Mouse (Mus musculus) thymus, adult 2 months (tissue): ENCODE measurements around the gene Mrps24. TPM values are rescaled to one million over a fixed set of nuclear protein-coding genes. Genes with fewer than 3 reads are reported as not detected.

Experiments
- DNase-seq: peaks from one replicate; pipeline ENCODE4 v3.0.0; 2021
- H3K27ac ChIP-seq: fragments of 200-500 bp; 2 replicates; pipeline ENCODE4 v1.5.1; 2012; ENCODE audit warnings: low read length, control low read depth; ENCODE audit not compliant: control insufficient read depth, insufficient read depth
- H3K27me3 ChIP-seq: fragments of 200-500 bp; 2 replicates; pipeline ENCODE4 v1.6.1; 2012; ENCODE audit warnings: mild to moderate bottlenecking, low read length, moderate library complexity, mixed read lengths; ENCODE audit not compliant: control insufficient read depth, insufficient read depth
- H3K36me3 ChIP-seq: fragments of 200-500 bp; 2 replicates; pipeline ENCODE4 v1.6.1; 2012; ENCODE audit warnings: mild to moderate bottlenecking, low read length, moderate library complexity; ENCODE audit not compliant: control insufficient read depth, insufficient read depth
- H3K4me1 ChIP-seq: fragments of 200-500 bp; replicated peaks from 2 replicates; pipeline ENCODE4 v1.6.1; 2012; ENCODE audit warnings: low read length; ENCODE audit not compliant: control insufficient read depth, insufficient read depth
- H3K4me3 ChIP-seq: fragments of 200-500 bp; 2 replicates; pipeline ENCODE4 v1.5.1; 2012; ENCODE audit warnings: mild to moderate bottlenecking, low read length, control low read depth, moderate library complexity; ENCODE audit not compliant: control insufficient read depth, insufficient read depth
- CTCF ChIP-seq: fragments of 200-500 bp; IDR thresholded peaks from 2 replicates; pipeline ENCODE4 v1.5.1; 2012; ENCODE audit warnings: mild to moderate bottlenecking, control low read depth, low read length, moderate library complexity, borderline replicate concordance; ENCODE audit not compliant: control insufficient read depth, poor library complexity, insufficient read depth; ENCODE audit errors: extremely low read depth
- POLR2A ChIP-seq: fragments of 200-500 bp; IDR thresholded peaks from 2 replicates; pipeline ENCODE4 v1.6.1; 2012; ENCODE audit warnings: mild to moderate bottlenecking, low read length, control low read depth, moderate library complexity; ENCODE audit not compliant: control insufficient read depth, poor library complexity, insufficient read depth; ENCODE audit errors: extremely low read depth
- WGBS: fragments of 180-500 bp; shearing (Covaris S2); methylation state at CpG from one replicate; pipeline ENCODE4 v1.1.7; 2018; 5-methylcytosine and 5-hydroxymethylcytosine counted together
- polyA plus RNA-seq: library from polyadenylated mRNA; depleted of rRNA; stranded (reverse); fragments of >200 nt; gene quantifications from 2 replicates; pipeline ENCODE4 v1.2.3, GENCODE M21; 2012; rRNA removed

Gene Mrps24
- polyA plus RNA-seq, result 217 and 219 TPM in 2 replicates

DNA sequence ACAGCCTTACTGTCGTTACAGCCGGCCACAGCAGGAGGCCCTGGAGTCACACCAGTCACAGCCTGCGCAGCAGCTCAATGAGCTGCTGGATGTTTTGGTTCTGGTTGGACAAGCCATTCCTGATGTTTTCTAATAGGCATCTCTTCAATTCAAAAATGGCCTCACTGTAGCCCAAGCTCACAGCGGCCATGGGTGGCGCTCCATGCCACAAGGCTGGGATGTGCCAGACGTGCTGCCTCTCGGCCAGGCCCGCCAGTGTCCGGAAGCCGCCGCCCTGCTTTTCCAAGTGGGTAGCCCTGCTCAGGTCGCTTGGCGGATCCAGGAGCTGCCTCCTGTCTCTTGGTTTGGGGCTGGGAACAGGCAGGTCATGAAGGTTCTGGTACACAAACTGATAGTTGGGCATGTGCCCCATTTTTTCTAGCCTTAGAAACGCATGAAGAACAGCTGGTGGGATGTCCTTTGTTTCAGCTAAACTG lies at the start of gene Mrps24:
TSS of gene Mrps24 (minus strand) at position 51 of the 476 bp plus-strand sequence.
- DNase-seq, result no peak

DNA sequence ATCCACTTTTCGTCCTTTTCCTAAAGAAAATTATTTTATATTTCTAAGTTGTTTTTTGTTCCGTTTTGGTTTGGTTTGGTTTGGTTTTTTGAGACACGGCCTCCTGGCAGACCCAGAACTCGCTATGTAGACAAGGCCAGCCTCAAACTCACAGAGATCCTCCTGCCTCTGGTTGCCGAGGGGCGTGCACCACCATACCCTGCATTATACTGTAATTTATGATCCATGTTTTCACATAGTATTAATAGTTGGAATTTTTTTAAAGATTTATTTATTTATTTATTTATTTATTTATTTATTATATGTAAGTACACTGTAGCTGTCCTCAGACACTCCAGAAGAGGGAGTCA lies 47.1 kb upstream of the Mrps24 start:
- 11% methylated on average over 6 of the region's 6 CpGs for WGBS
- no peaks in the 10 kb centered on the region for H3K36me3 ChIP-seq
- H3K27ac ChIP-seq, result 0 out of 2 replicates have a peak overlapping the region, but pooled peaks have one; percentile 26
- H3K4me3 ChIP-seq, result 0 out of 2 replicates have a peak overlapping the region, but pooled peaks have one; percentile 15
- no peaks in the 10 kb centered on the region; the same call in 1 of the 2 replicates for H3K4me1 ChIP-seq
- DNase-seq, result no peak
- no peak for TF ChIP-seq POLR2A
- TF ChIP-seq CTCF, result no peak
- no peaks in the 10 kb centered on the region for H3K27me3 ChIP-seq

More for the DNA sequence above, at the start of gene Mrps24:
- Histone ChIP-seq H3K27ac (no peak within 1 kb of the TSS), H3K4me1 (no peaks in the 10 kb centered on the region), H3K27me3 (no peaks in the 10 kb centered on the region), H3K36me3 (peaks cover 26% of the 10 kb centered on the region), H3K4me3 (no peak within 1 kb of the TSS)
- TF ChIP-seq POLR2A, result no peak
- TF ChIP-seq CTCF, result no peak
- WGBS, result 97% methylated on average over 14 of the region's 14 CpGs

DNA sequence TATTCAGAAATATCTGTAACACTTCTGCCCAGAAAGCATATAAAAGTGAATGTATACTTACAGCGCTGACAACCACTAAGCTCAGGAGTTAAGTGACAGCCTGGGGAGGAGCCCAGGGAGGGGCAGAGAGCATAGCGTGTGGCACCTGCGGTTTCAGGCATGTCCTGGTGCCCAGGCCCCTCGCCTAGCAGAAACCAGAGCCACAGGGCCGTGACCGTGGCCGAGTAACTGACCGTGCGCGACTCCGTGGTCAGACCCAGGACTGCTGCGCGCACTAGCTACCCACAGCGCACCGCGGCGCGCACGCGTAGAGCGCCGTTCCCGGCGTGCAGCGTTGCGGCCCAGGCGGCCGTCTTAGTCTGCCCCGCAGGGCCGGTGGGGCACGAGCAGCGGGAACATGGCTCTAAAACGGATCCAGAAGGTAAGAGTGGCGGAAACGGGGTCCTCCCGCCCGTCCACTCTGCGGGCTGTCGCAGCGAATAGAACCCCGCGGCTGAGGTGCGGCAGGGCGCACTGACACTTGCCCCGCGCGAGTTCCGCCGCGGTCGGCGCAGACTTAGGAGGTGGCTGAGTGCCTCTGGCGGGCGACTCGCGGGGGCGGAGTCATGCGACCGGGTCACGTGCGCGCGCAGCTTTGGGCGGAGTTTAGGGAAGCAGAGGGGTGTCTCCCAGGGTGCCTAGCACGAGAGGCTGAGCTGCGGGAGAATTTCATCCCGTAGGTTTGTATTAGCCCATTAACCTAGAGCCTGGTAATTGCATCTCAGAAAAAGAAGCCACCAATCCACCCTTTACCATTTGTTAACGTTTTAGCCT lies 46.5 kb upstream of the Mrps24 start, which contains the start of gene Urgcp:
TSS of gene Urgcp (minus strand) at position 557 of the 813 bp plus-strand sequence.
- no peaks in the 10 kb centered on the region for H3K36me3 ChIP-seq
- TF ChIP-seq POLR2A (peak; percentile 99), CTCF (0 out of 2 replicates have a peak, but pooled peaks have one; percentile 15)
- under 1% methylated on average over 68 of the region's 68 CpGs for WGBS
- peak within 1 kb of the TSS; percentile 60 for H3K4me3 ChIP-seq
- no peaks in the 10 kb centered on the region for H3K27me3 ChIP-seq
- H3K4me1 ChIP-seq, result no peaks in the 10 kb centered on the region; the same call in 1 of the 2 replicates
- peak within 1 kb of the TSS; percentile 55 for H3K27ac ChIP-seq
- peak; percentile 95 for DNase-seq

DNA sequence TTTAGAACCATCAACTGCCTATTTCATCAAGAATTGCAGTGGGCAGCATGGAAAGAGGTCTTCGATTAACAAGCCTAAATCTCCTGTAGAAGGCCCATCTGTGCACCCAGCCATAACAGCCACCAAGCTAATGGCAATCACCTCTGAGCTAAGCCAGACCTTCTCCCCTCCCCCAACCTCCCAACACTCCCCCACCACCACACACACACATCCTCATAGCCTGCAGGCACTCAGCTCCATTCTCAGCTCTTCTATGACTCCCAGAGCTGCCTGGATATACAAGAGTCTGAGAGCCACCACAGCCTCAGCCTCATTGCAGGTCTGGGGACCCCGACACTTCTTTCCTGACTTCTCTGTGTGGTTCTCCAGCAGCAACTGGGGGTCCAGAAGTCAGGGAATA lies 38.3 kb upstream of the Mrps24 start:
- no peaks in the 10 kb centered on the region for H3K27me3 ChIP-seq
- DNase-seq, result no peak
- TF ChIP-seq CTCF, result no peak
- no peak for TF ChIP-seq POLR2A
- H3K27ac ChIP-seq, result no peak overlapping the region
- no peaks in the 10 kb centered on the region for H3K4me1 ChIP-seq
- H3K36me3 ChIP-seq, result no peaks in the 10 kb centered on the region
- H3K4me3 ChIP-seq, result no peak overlapping the region
- 93% methylated on average over 2 of the region's 2 CpGs for WGBS

DNA sequence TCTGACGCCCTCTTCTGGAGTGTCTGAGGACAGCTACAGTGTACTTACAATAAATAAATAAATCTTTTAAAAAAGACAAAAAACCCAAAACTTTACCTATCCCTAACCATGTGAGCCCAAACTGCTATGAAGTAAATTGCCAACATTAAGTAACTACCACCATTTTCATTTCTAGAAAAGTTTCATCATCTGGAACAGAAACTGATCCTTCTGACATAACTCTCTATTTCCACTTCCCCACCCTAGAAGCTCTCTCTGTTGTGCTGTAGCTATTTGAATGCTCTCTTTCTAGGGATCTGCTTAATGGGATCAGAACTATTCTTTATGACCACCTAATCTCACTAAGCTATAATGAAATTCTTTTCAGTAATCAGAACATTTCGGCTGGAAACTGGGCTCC lies 29.5 kb upstream of the Mrps24 start:
- Histone ChIP-seq H3K27ac (no peak overlapping the region), H3K27me3 (no peaks in the 10 kb centered on the region), H3K36me3 (no peaks in the 10 kb centered on the region), H3K4me1 (peaks cover 5% of the 10 kb centered on the region), H3K4me3 (no peak overlapping the region)
- WGBS, result 92% methylated on average over 2 of the region's 2 CpGs
- TF ChIP-seq CTCF, result no peak
- no peak for TF ChIP-seq POLR2A
- DNase-seq, result no peak

DNA sequence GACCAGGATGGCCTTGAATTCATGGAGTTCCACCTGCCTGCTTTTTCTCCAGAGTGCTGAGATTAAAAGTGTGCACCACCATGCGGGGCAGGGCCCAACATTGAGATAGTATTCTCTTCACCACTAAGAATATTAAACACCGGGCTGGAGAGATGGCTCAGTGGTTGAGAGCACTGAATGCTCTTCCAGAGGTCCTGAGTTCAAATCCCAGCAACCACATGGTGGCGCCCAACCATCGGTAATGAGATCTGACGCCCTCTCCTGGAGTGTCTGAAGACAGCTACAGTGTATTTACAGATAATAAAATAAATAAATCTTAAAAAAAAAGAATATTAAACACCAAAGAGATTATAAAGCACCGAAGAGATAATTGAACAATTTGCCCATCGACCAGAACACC lies 26.6 kb upstream of the Mrps24 start:
- Histone ChIP-seq H3K27ac (no peak overlapping the region), H3K36me3 (no peaks in the 10 kb centered on the region), H3K4me1 (peaks cover 11% of the 10 kb centered on the region), H3K27me3 (no peaks in the 10 kb centered on the region), H3K4me3 (no peak overlapping the region)
- WGBS, result 86% methylated on average over 7 of the region's 7 CpGs
- peak; percentile 28 for DNase-seq
- TF ChIP-seq CTCF, result no peak
- TF ChIP-seq POLR2A, result no peak
